Mouse (Mus musculus): Measurements from ENCODE around the gene Gm20481. TPM values are rescaled to one million over a fixed set of nuclear protein-coding genes. Genes with fewer than 3 reads are reported as not detected.
"Not testable (repeated sequence)": the region's sequence is repeated elsewhere in the genome, so short reads cannot be mapped to it uniquely, and the experiment has no call there.

Gene Gm20481
- polyA plus RNA-seq (2014; fragmentation: Nextera tagmentation; extraction: Ambion mirVana): not detected in 2 replicates

DNA sequence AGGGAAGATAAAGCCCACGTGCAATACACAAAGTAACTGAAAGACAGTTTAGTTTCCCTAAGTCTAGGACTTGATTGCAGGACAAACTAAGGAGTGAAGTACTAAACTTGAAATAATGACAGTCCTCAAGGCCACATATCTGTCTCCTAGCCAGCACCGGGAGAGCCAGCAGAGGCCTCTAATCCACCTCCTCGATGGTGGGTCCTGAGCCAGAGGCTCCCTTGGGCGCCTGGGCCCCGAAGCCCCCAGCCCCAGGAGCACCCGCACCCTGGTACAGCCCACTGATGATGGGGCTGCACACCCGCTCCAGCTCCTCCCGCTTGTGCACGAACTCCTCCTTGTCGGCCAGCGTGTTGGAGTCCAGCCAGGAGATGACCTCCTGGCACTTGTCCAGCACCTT, at the start of gene Gm20481:
Gene Gm20481 (plus strand): TSS at position 91 of the 400 bp plus-strand sequence.
- H3K27ac ChIP-seq (ENCODE audit: low read depth, low read length); H3K4me3 ChIP-seq (ENCODE audit: low read length); H3K9ac ChIP-seq (ENCODE audit: low read depth, low read length); H3K36me3 ChIP-seq (ENCODE audit: control insufficient read depth, insufficient read depth, low read length); ATAC-seq (ENCODE audit: low FRiP score, low TSS enrichment); H3K4me2 ChIP-seq (replicated peaks; ENCODE audit: low read depth, low read length); H3K9me3 ChIP-seq (ENCODE audit: control insufficient read depth, low read length); H3K4me1 ChIP-seq (ENCODE audit: control insufficient read depth, insufficient read depth, low read length): not testable (repeated sequence)
- peaks cover 20% of the 10 kb centered on the region for H3K27me3 ChIP-seq (ENCODE audit: control insufficient read depth, insufficient read depth, low read length)
- 62% methylated on average over 7 of the region's 11 CpGs for WGBS

GRCm38 (mm10) chr17:34922939-34923338, 46.8 kb upstream of the Gm20481 start:
- no peaks in the 10 kb centered on the region for H3K27me3 ChIP-seq (ENCODE audit: control insufficient read depth, insufficient read depth, low read length)
- no peak overlapping the region for H3K4me3 ChIP-seq (ENCODE audit: low read length)
- H3K4me2 ChIP-seq (replicated peaks; ENCODE audit: low read depth, low read length): no peak overlapping the region
- no peak overlapping the region for H3K27ac ChIP-seq (ENCODE audit: low read depth, low read length)
- peak; percentile 63; the same call in 1 of the 2 replicates for ATAC-seq (ENCODE audit: low FRiP score, low TSS enrichment)
- H3K36me3 ChIP-seq (ENCODE audit: control insufficient read depth, insufficient read depth, low read length): no peaks in the 10 kb centered on the region
- no peaks in the 10 kb centered on the region for H3K9me3 ChIP-seq (ENCODE audit: control insufficient read depth, low read length)
- H3K9ac ChIP-seq (ENCODE audit: low read depth, low read length): no peak overlapping the region
- 35% methylated on average over 6 of the region's 6 CpGs for WGBS
- H3K4me1 ChIP-seq (ENCODE audit: control insufficient read depth, insufficient read depth, low read length): no peaks in the 10 kb centered on the region; the same call in 1 of the 2 replicates

GRCm38 (mm10) chr17:34924258-34924657, 45.5 kb upstream of the Gm20481 start:
- Histone ChIP-seq H3K4me3 (ENCODE audit: low read length) (no peak overlapping the region), H3K27ac (ENCODE audit: low read depth, low read length) (no peak overlapping the region), H3K36me3 (ENCODE audit: control insufficient read depth, insufficient read depth, low read length) (no peaks in the 10 kb centered on the region), H3K27me3 (ENCODE audit: control insufficient read depth, insufficient read depth, low read length) (no peaks in the 10 kb centered on the region), H3K4me2 (replicated peaks; ENCODE audit: low read depth, low read length) (no peak overlapping the region), H3K9me3 (ENCODE audit: control insufficient read depth, low read length) (no peaks in the 10 kb centered on the region), H3K9ac (ENCODE audit: low read depth, low read length) (no peak overlapping the region), H3K4me1 (ENCODE audit: control insufficient read depth, insufficient read depth, low read length) (no peaks in the 10 kb centered on the region; the same call in 1 of the 2 replicates)
- ATAC-seq (ENCODE audit: low FRiP score, low TSS enrichment): no peak
- 60% methylated on average over 5 of the region's 5 CpGs for WGBS

GRCm38 (mm10) chr17:34927306-34928019, 42.2 kb upstream of the Gm20481 start:
- no peaks in the 10 kb centered on the region for H3K27me3 ChIP-seq (ENCODE audit: control insufficient read depth, insufficient read depth, low read length)
- 85% methylated on average over 18 of the region's 18 CpGs for WGBS
- H3K27ac ChIP-seq (ENCODE audit: low read depth, low read length): no peak overlapping the region
- H3K4me3 ChIP-seq (ENCODE audit: low read length): no peak overlapping the region
- H3K9me3 ChIP-seq (ENCODE audit: control insufficient read depth, low read length): no peaks in the 10 kb centered on the region
- no peaks in the 10 kb centered on the region for H3K36me3 ChIP-seq (ENCODE audit: control insufficient read depth, insufficient read depth, low read length)
- peaks cover 8% of the 10 kb centered on the region; the same call in 1 of the 2 replicates for H3K4me1 ChIP-seq (ENCODE audit: control insufficient read depth, insufficient read depth, low read length)
- no peak overlapping the region for H3K9ac ChIP-seq (ENCODE audit: low read depth, low read length)
- ATAC-seq (ENCODE audit: low FRiP score, low TSS enrichment): no peak
- H3K4me2 ChIP-seq (replicated peaks; ENCODE audit: low read depth, low read length): no peak overlapping the region

DNA sequence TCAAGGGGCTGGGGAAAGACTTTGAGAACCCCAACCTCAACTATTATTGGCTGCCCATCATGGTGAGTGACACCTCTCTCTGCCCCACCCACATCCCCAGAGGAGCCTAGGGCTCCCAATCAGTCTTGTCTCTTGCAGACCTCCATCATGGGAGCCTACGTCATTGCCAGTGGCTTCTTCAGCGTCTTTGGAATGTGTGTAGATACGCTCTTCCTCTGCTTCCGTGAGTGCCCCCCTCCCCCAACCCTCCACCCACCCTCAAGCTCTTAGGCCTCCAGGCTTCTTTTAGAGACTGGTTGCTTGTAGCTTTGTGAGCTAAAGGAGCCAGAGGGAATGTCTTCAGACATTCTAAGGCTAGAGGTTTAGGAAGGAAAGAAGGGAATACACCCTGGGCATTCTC, 40.9 kb upstream of the Gm20481 start:
- no peak overlapping the region for H3K9ac ChIP-seq (ENCODE audit: low read depth, low read length)
- WGBS: 70% methylated on average over 4 of the region's 4 CpGs

DNA sequence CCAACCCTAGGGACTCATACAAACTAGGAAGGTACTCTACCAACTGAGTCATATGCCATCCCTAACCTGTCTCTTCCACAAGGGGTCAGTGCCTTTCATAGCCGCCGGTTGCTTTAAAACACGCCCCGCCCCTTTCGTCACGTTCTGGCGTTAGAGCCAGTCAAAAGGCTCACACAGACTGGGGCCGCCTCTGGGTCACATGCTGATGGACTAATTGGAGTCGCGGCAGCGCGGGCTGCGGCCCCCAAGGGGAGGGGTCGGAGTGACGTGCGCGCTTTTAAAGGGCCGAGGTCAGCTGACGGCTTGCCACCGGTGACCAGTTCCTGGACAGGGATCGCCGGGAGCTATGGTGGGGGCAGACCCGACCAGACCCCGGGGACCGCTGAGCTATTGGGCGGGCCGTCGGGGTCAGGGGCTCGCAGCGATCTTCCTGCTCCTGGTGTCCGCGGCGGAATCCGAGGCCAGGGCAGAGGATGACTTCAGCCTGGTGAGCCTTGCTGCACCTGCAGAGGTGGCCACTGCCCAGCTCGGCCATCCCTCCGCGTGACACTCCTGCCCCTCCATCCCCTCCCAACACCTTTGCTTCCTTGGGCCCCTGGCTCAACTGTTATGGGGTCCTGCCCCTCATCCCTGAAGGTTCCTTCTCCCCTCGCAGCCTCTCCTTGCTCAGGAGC, 38.5 kb upstream of the Gm20481 start, which contains the start of gene Neu1:
Gene Neu1 (plus strand): TSS at position 193 of the 674 bp plus-strand sequence.
- Histone ChIP-seq H3K9ac (ENCODE audit: low read depth, low read length) (peak within 1 kb of the TSS; percentile 68), H3K4me3 (ENCODE audit: low read length) (peak within 1 kb of the TSS; percentile 58), H3K4me1 (ENCODE audit: control insufficient read depth, insufficient read depth, low read length) (peaks cover 9% of the 10 kb centered on the region; the same call in 1 of the 2 replicates), H3K4me2 (replicated peaks; ENCODE audit: low read depth, low read length) (peak within 1 kb of the TSS; percentile 97), H3K27ac (ENCODE audit: low read depth, low read length) (no peak within 1 kb of the TSS), H3K36me3 (ENCODE audit: control insufficient read depth, insufficient read depth, low read length) (peaks cover 9% of the 10 kb centered on the region; the same call in 1 of the 2 replicates), H3K27me3 (ENCODE audit: control insufficient read depth, insufficient read depth, low read length) (no peaks in the 10 kb centered on the region), H3K9me3 (ENCODE audit: control insufficient read depth, low read length) (no peaks in the 10 kb centered on the region)
- ATAC-seq (ENCODE audit: low FRiP score, low TSS enrichment): peak; percentile 97
- WGBS: under 1% methylated on average over 33 of the region's 38 CpGs

More for the DNA sequence above, 40.9 kb upstream of the Gm20481 start:
- Histone ChIP-seq H3K36me3 (ENCODE audit: control insufficient read depth, insufficient read depth, low read length) (no peaks in the 10 kb centered on the region), H3K27me3 (ENCODE audit: control insufficient read depth, insufficient read depth, low read length) (no peaks in the 10 kb centered on the region), H3K27ac (ENCODE audit: low read depth, low read length) (no peak overlapping the region), H3K4me1 (ENCODE audit: control insufficient read depth, insufficient read depth, low read length) (peaks cover 9% of the 10 kb centered on the region; the same call in 1 of the 2 replicates), H3K4me2 (replicated peaks; ENCODE audit: low read depth, low read length) (no peak overlapping the region), H3K9me3 (ENCODE audit: control insufficient read depth, low read length) (no peaks in the 10 kb centered on the region), H3K4me3 (ENCODE audit: low read length) (no peak overlapping the region)
- no peak for ATAC-seq (ENCODE audit: low FRiP score, low TSS enrichment)

GRCm38 (mm10) chr17:34931735-34932098, 38.0 kb upstream of the Gm20481 start:
- H3K4me3 ChIP-seq (ENCODE audit: low read length): peak overlapping the region; percentile 58
- 17% methylated on average over 14 of the region's 14 CpGs for WGBS
- H3K9ac ChIP-seq (ENCODE audit: low read depth, low read length): peak overlapping the region; percentile 68
- ATAC-seq (ENCODE audit: low FRiP score, low TSS enrichment): no peak; the same call in 1 of the 2 replicates
- H3K27me3 ChIP-seq (ENCODE audit: control insufficient read depth, insufficient read depth, low read length): no peaks in the 10 kb centered on the region
- peak overlapping the region; percentile 97 for H3K4me2 ChIP-seq (replicated peaks; ENCODE audit: low read depth, low read length)
- H3K9me3 ChIP-seq (ENCODE audit: control insufficient read depth, low read length): no peaks in the 10 kb centered on the region
- peaks cover 9% of the 10 kb centered on the region; the same call in 1 of the 2 replicates for H3K36me3 ChIP-seq (ENCODE audit: control insufficient read depth, insufficient read depth, low read length)
- no peak overlapping the region for H3K27ac ChIP-seq (ENCODE audit: low read depth, low read length)
- H3K4me1 ChIP-seq (ENCODE audit: control insufficient read depth, insufficient read depth, low read length): peaks cover 9% of the 10 kb centered on the region; the same call in 1 of the 2 replicates

DNA sequence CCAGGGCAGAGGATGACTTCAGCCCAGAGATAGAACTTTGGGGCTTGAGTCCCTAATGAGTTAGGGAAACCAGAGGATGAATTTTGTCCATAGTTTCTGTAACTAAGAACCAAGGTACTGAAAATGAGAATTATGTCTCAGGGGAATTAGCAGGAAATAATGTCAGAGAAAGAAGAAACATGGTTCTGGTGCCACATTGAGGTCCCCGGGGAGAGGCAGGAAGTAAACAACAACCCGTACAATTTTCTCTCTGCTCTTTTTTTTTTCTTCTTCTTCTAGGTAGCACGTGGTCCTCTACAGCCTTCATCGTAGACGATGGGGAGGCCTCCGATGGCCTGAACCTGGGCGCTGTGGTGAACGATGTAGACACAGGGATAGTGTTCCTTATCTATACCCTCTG, 37.4 kb upstream of the Gm20481 start:
- peaks cover 9% of the 10 kb centered on the region; the same call in 1 of the 2 replicates for H3K36me3 ChIP-seq (ENCODE audit: control insufficient read depth, insufficient read depth, low read length)
- peak overlapping the region; percentile 97 for H3K4me2 ChIP-seq (replicated peaks; ENCODE audit: low read depth, low read length)
- no peaks in the 10 kb centered on the region for H3K9me3 ChIP-seq (ENCODE audit: control insufficient read depth, low read length)
- peak overlapping the region; percentile 58 for H3K4me3 ChIP-seq (ENCODE audit: low read length)
- ATAC-seq (ENCODE audit: low FRiP score, low TSS enrichment): no peak
- no peak overlapping the region for H3K27ac ChIP-seq (ENCODE audit: low read depth, low read length)
- 79% methylated on average over 8 of the region's 8 CpGs for WGBS
- H3K9ac ChIP-seq (ENCODE audit: low read depth, low read length): peak overlapping the region; percentile 68
- peaks cover 9% of the 10 kb centered on the region; the same call in 1 of the 2 replicates for H3K4me1 ChIP-seq (ENCODE audit: control insufficient read depth, insufficient read depth, low read length)
- H3K27me3 ChIP-seq (ENCODE audit: control insufficient read depth, insufficient read depth, low read length): no peaks in the 10 kb centered on the region

DNA sequence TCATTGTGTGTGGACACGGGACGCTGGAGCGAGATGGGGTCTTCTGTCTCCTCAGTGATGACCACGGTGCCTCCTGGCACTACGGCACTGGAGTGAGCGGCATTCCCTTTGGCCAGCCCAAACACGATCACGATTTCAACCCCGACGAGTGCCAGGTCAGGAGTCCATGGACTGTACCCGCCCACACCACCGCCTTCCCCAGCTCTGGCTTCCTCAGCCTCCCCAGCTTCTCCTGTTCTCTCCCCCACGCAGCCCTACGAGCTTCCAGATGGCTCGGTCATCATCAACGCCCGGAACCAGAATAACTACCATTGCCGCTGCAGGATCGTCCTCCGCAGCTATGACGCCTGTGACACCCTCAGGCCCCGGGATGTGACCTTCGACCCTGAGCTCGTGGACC, 35.7 kb upstream of the Gm20481 start:
- no peak overlapping the region for H3K9ac ChIP-seq (ENCODE audit: low read depth, low read length)
- WGBS: 66% methylated on average over 22 of the region's 24 CpGs

More for the DNA sequence above, 35.7 kb upstream of the Gm20481 start:
- H3K4me1 ChIP-seq (ENCODE audit: control insufficient read depth, insufficient read depth, low read length): peaks cover 9% of the 10 kb centered on the region; the same call in 1 of the 2 replicates
- no peak overlapping the region for H3K4me3 ChIP-seq (ENCODE audit: low read length)
- H3K27me3 ChIP-seq (ENCODE audit: control insufficient read depth, insufficient read depth, low read length): no peaks in the 10 kb centered on the region
- peaks cover 9% of the 10 kb centered on the region; the same call in 1 of the 2 replicates for H3K36me3 ChIP-seq (ENCODE audit: control insufficient read depth, insufficient read depth, low read length)
- H3K4me2 ChIP-seq (replicated peaks; ENCODE audit: low read depth, low read length): no peak overlapping the region
- no peak overlapping the region for H3K27ac ChIP-seq (ENCODE audit: low read depth, low read length)
- no peaks in the 10 kb centered on the region for H3K9me3 ChIP-seq (ENCODE audit: control insufficient read depth, low read length)
- no peak for ATAC-seq (ENCODE audit: low FRiP score, low TSS enrichment)

Measured in kidney, embryonic 14.5 days (tissue).